In the genomic region with DNA sequence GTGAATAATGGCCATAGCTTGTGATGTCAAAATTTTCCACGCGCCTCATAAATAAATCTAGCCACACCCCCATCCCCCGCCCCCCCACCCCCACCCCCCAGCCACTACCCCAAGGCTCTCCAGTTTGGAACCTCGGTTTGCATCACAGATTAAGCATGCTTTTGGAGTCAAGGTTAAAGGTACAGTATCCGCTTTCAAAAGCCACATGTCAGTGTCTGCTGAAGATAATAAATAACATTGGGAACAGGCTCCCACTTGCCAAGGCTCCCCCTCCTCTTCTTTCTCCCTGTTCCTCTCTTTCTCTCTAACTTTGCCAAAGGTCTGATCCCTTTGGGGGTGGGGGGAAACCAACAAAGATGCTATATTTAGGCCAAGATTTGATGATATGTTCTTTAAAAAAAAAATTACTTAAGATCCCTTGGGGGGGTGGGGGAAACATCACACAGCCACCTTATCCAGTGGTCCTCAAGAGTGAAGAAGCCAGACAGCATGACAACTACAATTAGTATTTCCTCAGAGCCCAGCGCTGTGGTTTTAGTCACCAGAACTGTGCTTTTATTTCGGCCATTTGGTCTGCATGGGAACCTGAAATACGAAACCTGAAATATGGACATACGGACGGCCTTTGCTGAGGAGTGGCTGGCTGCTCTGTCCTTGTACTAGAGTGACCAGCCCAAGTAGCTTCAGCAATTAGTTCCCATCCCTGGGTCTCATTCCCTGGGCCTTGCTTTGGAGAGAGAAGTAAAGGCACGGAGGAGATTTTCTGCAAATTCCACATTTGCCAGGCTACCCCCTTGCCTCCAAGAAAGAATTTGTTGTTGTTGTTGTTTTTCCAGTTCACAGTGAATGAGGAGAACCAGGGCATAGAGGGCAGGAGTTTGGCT, we compare ENCODE assay signal across 9 mouse cellular contexts.
DNase-seq lines count a peak whose midpoint lies in the region; ATAC-seq and TF ChIP-seq lines count a peak whose summit lies in the region.
"Had no signal": no experiment of that assay in that cellular context is flagged by ENCODE, and none has a peak within 500 bp of the region (broad histone marks: within the 10 kb centered on the region; RNA-seq: fewer than 3 reads in every experiment).

No protein-coding gene starts in this region.

- peak overlapping the region; percentile 59 for H3K4me2 ChIP-seq in heart, embryonic 14.5 days (ENCODE audit: low read length)
- H3K4me2 ChIP-seq in embryonic facial prominence, embryonic 11.5 days (ENCODE audit: low read depth, low read length): peak overlapping the region; percentile 27; the same call in 1 of the 2 replicates
- H3K4me2 ChIP-seq in limb, embryonic 14.5 days (replicated peaks; ENCODE audit: low read depth, low read length, severe bottlenecking): peak overlapping the region; percentile 49

- WGBS in heart, embryonic 14.5 days: 59% methylated on average over 11 of the region's 11 CpGs
- 28% methylated on average over 11 of the region's 11 CpGs for WGBS in embryonic facial prominence, embryonic 11.5 days
- WGBS in limb, embryonic 14.5 days: 19% methylated on average over 10 of the region's 11 CpGs

- H3K4me1 ChIP-seq in heart, embryonic 14.5 days (ENCODE audit: control insufficient read depth in 2 of 2, insufficient read depth in 2 of 2, low read length in 2 of 2): peaks cover 0 to 2% of the 10 kb centered on the region in 2 experiments; a peak in 1 of 4 replicates
- peaks cover 2% of the 10 kb centered on the region for H3K4me1 ChIP-seq in embryonic facial prominence, embryonic 11.5 days (ENCODE audit: control insufficient read depth, insufficient read depth, low read length)
- H3K4me1 ChIP-seq in limb, embryonic 14.5 days (ENCODE audit: control insufficient read depth, insufficient read depth, low read length): peaks cover 29% of the 10 kb centered on the region

- H3K9ac ChIP-seq in heart, embryonic 14.5 days (ENCODE audit: low read length): no peak overlapping the region
- H3K9ac ChIP-seq in embryonic facial prominence, embryonic 11.5 days (replicated peaks; ENCODE audit: low read length): no peak overlapping the region; the same call in 1 of the 2 replicates
- no peak overlapping the region for H3K9ac ChIP-seq in limb, embryonic 14.5 days (ENCODE audit: low read depth, low read length, severe bottlenecking)

- H3K4me3 ChIP-seq in heart, embryonic 14.5 days (ENCODE audit: control insufficient read depth in 1 of 2, insufficient read depth in 1 of 2, low read depth in 1 of 2, low read length in 2 of 2): peak overlapping the region in 1 of 2 experiments; percentile 21; a peak in 1 of 4 replicates
- no peak overlapping the region for H3K4me3 ChIP-seq in embryonic facial prominence, embryonic 11.5 days (ENCODE audit: low read depth, low read length)
- peak overlapping the region; percentile 21; the same call in 1 of the 2 replicates for H3K4me3 ChIP-seq in limb, embryonic 14.5 days (replicated peaks; ENCODE audit: low read length)
- H3K4me3 ChIP-seq: erythroblast, embryonic 14.5 days had no signal

- DNase-seq in heart, adult 9 months (ENCODE audit: low spot score in 2 of 2): no peak
- DNase-seq in MN1 (ENCODE audit: low spot score): peak; percentile 45
- DNase-seq in embryonic facial prominence, embryonic 11.5 days (ENCODE audit: low spot score): peak; percentile 77
- no peak for DNase-seq in limb, embryonic 14.5 days (ENCODE audit: low spot score)
- DNase-seq in ovary, postnatal 36 days (ENCODE audit: low spot score): no peak
- DNase-seq in gastrocnemius, postnatal 36 days: no peak
- DNase-seq in cerebellum, adult 8-10 months: no peak

- no peak for ATAC-seq in heart, embryonic 14.5 days (ENCODE audit: insufficient number of reproducible peaks, insufficient read depth, low FRiP score, low read depth)
- ATAC-seq in embryonic facial prominence, embryonic 11.5 days (replicated peaks; ENCODE audit: insufficient number of reproducible peaks, low FRiP score, low TSS enrichment, low read depth): no peak; the same call in 1 of the 2 replicates
- no peak for ATAC-seq in limb, embryonic 14.5 days (ENCODE audit: low FRiP score, low read depth)

- intact Hi-C loops in gastrocnemius, postnatal 36 days (cut with DNase I): no loop called here

- H3K27me3 ChIP-seq in heart, embryonic 14.5 days (ENCODE audit: control insufficient read depth, insufficient read depth, low read length): no peaks in the 10 kb centered on the region
- H3K27me3 ChIP-seq in embryonic facial prominence, embryonic 11.5 days (ENCODE audit: control insufficient read depth, insufficient read depth, low read length): no peaks in the 10 kb centered on the region
- H3K27me3 ChIP-seq in limb, embryonic 14.5 days (ENCODE audit: control insufficient read depth, insufficient read depth, low read length): no peaks in the 10 kb centered on the region

- peak overlapping the region in 1 of 2 experiments; percentile 20; a peak in 1 of 4 replicates for H3K27ac ChIP-seq in heart, embryonic 14.5 days (replicated peaks in 1 of 2; ENCODE audit: control insufficient read depth in 1 of 2, insufficient read depth in 1 of 2, low read depth in 2 of 2, low read length in 2 of 2)
- peak overlapping the region; percentile 81 for H3K27ac ChIP-seq in embryonic facial prominence, embryonic 11.5 days (replicated peaks; ENCODE audit: low read depth, low read length)
- H3K27ac ChIP-seq in limb, embryonic 14.5 days (replicated peaks; ENCODE audit: low read depth, low read length): 0 out of 2 replicates have a peak overlapping the region, but pooled peaks have one; percentile 56

- TF ChIP-seq POLR2A in limb, embryonic 14.5 days (IDR thresholded peaks at IDR 0.05; ENCODE audit: borderline replicate concordance, extremely low read depth, insufficient read depth, insufficient read length): no peak

- H3K36me3 ChIP-seq in heart, embryonic 14.5 days (ENCODE audit: control insufficient read depth, insufficient read depth, low read length): no peaks in the 10 kb centered on the region
- H3K36me3 ChIP-seq in embryonic facial prominence, embryonic 11.5 days (replicated peaks; ENCODE audit: control insufficient read depth, insufficient read depth, low read depth, low read length): no peaks in the 10 kb centered on the region
- H3K36me3 ChIP-seq in limb, embryonic 14.5 days (ENCODE audit: control insufficient read depth, insufficient read depth, low read length): no peaks in the 10 kb centered on the region

- no peaks in the 10 kb centered on the region for H3K9me3 ChIP-seq in heart, embryonic 14.5 days (ENCODE audit: control insufficient read depth, low read length)
- H3K9me3 ChIP-seq in embryonic facial prominence, embryonic 11.5 days (replicated peaks; ENCODE audit: control insufficient read depth, low read length): no peaks in the 10 kb centered on the region
- H3K9me3 ChIP-seq in limb, embryonic 14.5 days (ENCODE audit: control insufficient read depth, low read length): no peaks in the 10 kb centered on the region

Comparison
In these comparisons a context has a peak if more than half of its experiments do, and no peak if none do; other contexts are left out.
1. DNase-seq: peak in MN1 (single experiment) and embryonic facial prominence, embryonic 11.5 days (single experiment); none in heart, adult 9 months (0 of 2), limb, embryonic 14.5 days (single experiment), ovary, postnatal 36 days (single experiment), gastrocnemius, postnatal 36 days (0 of 2) and cerebellum, adult 8-10 months (single experiment).
2. Peak in every context shown above with its lines, with median percentiles within 50 percentile points of each other: H3K4me2 ChIP-seq.